Mouse (Mus musculus) myocyte (in vitro differentiated cells): ENCODE measurements around the gene Gm10644.

Experiments used
- E2F4 ChIP-seq: IDR thresholded peaks from one replicate; pipeline ENCODE4 v1.6.1; 2011; ENCODE audit warnings: mild to moderate bottlenecking, control low read depth, moderate library complexity; ENCODE audit not compliant: insufficient read depth
- MAX ChIP-seq: IDR thresholded peaks from one replicate; pipeline ENCODE4 v1.6.1; 2011; ENCODE audit warnings: low read depth, mild to moderate bottlenecking, control low read depth
- MYOG ChIP-seq, 3 experiments: IDR thresholded peaks; one replicate each; pipeline ENCODE4 v1.6.1; 2011; ENCODE audit warnings: control low read depth in 2 of 3, low read depth in 2 of 3, mild to moderate bottlenecking in 2 of 3; ENCODE audit not compliant: insufficient read length in 2 of 3, control insufficient read depth in 1 of 3, insufficient read depth in 1 of 3
- POLR2A ChIP-seq: IDR thresholded peaks from one replicate; pipeline ENCODE4 v1.6.1; 2011; ENCODE audit warnings: low read depth, mild to moderate bottlenecking, control low read depth, moderate library complexity; ENCODE audit not compliant: insufficient read length
- POLR2AphosphoS2 ChIP-seq: IDR thresholded peaks from one replicate; pipeline ENCODE4 v1.6.1; 2011; ENCODE audit warnings: low read depth, control low read depth; ENCODE audit not compliant: insufficient read length
- SRF ChIP-seq: IDR thresholded peaks from one replicate; pipeline ENCODE4 v1.6.1; 2011; ENCODE audit warnings: low read depth; ENCODE audit not compliant: control insufficient read depth, insufficient read length
- TCF12 ChIP-seq: IDR thresholded peaks from one replicate; pipeline ENCODE4 v1.6.1; 2011; ENCODE audit warnings: mild to moderate bottlenecking, control low read depth; ENCODE audit not compliant: poor library complexity, insufficient read depth, severe bottlenecking
- USF1 ChIP-seq: IDR thresholded peaks from one replicate; pipeline ENCODE4 v1.6.1; 2011; ENCODE audit warnings: low read depth, mild to moderate bottlenecking, control low read depth, moderate library complexity

DNA sequence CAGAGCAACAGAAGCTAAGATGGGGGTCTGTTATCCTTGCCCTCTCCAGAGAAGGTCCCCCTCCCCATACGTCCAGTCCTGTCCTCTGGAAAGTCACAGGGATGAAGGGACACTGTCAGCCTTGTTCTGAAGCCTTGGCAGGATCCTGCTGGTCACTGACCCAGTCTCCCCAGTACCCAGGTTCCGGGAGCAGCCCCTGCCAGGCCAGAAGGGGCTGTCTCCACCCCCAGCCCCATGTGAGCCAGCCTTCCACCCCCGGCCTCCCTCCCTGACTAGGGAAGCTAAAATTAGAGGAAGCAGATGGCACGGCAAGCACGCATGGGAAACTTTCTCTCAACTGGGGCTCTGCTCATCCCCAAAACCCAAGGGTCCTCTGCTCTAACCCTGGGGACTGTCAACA, 39.0 kb downstream of the Gm10644 start:
- TF ChIP-seq POLR2A = no peak
- TF ChIP-seq SRF = no peak
- TF ChIP-seq E2F4 = no peak
- no peak for TF ChIP-seq POLR2AphosphoS2
- no peak for TF ChIP-seq TCF12
- no peak for TF ChIP-seq MAX
- TF ChIP-seq USF1 = no peak
- no peak for TF ChIP-seq MYOG (IDR thresholded peaks at IDR 0.05; ENCODE audit: control insufficient read depth in 1 of 3, insufficient read depth in 1 of 3, insufficient read length in 2 of 3, low read depth in 2 of 3)
